Mouse (Mus musculus) embryonic facial prominence, embryonic 11.5 days (tissue): ENCODE measurements around the gene Hoxc4. TPM values are rescaled to one million over a fixed set of nuclear protein-coding genes. Genes with fewer than 3 reads are reported as not detected.

Experiments
- ATAC-seq: fragments of 200-750 bp; cut with Nextera tagmentation; replicated peaks from 2 replicates; pipeline ENCODE4 v1.8.0; 2017; ENCODE audit warnings: low read depth; ENCODE audit not compliant: insufficient number of reproducible peaks, low FRiP score, low TSS enrichment
- DNase-seq: peaks from one replicate; pipeline ENCODE4 v3.0.0-alpha.2; 2015; ENCODE audit warnings: low spot score
- H3K27ac ChIP-seq: fragments of 300-500 bp; sonication (generic); replicated peaks from 2 replicates; pipeline ENCODE4 v1.5.1; 2014; ENCODE audit warnings: mild to moderate bottlenecking, low read depth, low read length, control low read depth
- H3K27me3 ChIP-seq: fragments of 300-500 bp; sonication (generic); 2 replicates; pipeline ENCODE4 v1.6.1; 2014; ENCODE audit warnings: mild to moderate bottlenecking, low read length, moderate library complexity, mixed read lengths; ENCODE audit not compliant: control insufficient read depth, insufficient read depth
- H3K36me3 ChIP-seq: fragments of 300-500 bp; sonication (generic); replicated peaks from 2 replicates; pipeline ENCODE4 v1.6.1; 2014; ENCODE audit warnings: low read depth, mild to moderate bottlenecking, low read length, moderate library complexity, mixed read lengths; ENCODE audit not compliant: control insufficient read depth, insufficient read depth
- H3K4me1 ChIP-seq: fragments of 300-500 bp; sonication (generic); 2 replicates; pipeline ENCODE4 v1.6.1; 2014; ENCODE audit warnings: low read length, mixed read lengths; ENCODE audit not compliant: control insufficient read depth, insufficient read depth
- H3K4me2 ChIP-seq: fragments of 300-500 bp; sonication (generic); 2 replicates; pipeline ENCODE4 v1.6.1; 2014; ENCODE audit warnings: low read depth, mild to moderate bottlenecking, control low read depth, low read length, moderate library complexity
- H3K4me3 ChIP-seq: fragments of 300-500 bp; sonication (generic); 2 replicates; pipeline ENCODE4 v1.5.1; 2014; ENCODE audit warnings: low read depth, low read length, control low read depth
- H3K9ac ChIP-seq: fragments of 300-500 bp; sonication (generic); replicated peaks from 2 replicates; pipeline ENCODE4 v1.6.1; 2014; ENCODE audit warnings: mild to moderate bottlenecking, control low read depth, low read length
- H3K9me3 ChIP-seq: fragments of 300-500 bp; sonication (generic); replicated peaks from 2 replicates; pipeline ENCODE4 v1.6.1; 2016; ENCODE audit warnings: mild to moderate bottlenecking, low read length, inconsistent platforms, mixed read lengths; ENCODE audit not compliant: control insufficient read depth
- WGBS: fragments of 180-500 bp; shearing (Covaris S2); extraction: QIAGEN DNeasy Blood & Tissue Kit; methylation state at CpG from one replicate; pipeline ENCODE4 v1.1.7; 2014; 5-methylcytosine and 5-hydroxymethylcytosine counted together
- polyA plus RNA-seq: library from polyadenylated mRNA; unstranded; fragments of >200 nt; fragmentation: Nextera tagmentation; extraction: Ambion mirVana; gene quantifications from 2 replicates; pipeline ENCODE4 v1.2.1, GENCODE M21; 2014

Gene Hoxc4
- polyA plus RNA-seq, 1 experiment from 2014 or later: 1.7 TPM

DNA sequence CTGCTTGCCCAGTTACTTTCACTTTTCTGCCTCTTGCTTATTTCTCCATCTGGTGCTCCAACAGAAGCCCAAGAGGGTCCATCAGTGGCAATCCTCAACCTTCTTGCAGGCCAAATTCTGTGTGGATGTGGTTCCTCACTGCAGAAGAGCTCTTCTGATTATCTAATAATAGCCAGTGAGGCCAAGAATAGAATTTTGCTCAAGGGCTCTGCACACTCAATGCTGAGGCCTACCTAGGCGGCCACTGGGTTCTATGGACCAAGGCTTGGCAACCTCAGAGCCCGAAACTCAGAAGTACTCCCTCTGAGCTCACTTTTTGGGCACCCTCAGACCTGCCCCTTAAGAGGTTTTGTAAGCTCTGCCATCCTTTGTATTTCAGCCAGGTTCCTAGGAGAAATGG lies 17.4 kb upstream of the Hoxc4 start:
- no peaks in the 10 kb centered on the region for H3K9me3 ChIP-seq
- peaks cover 8% of the 10 kb centered on the region for H3K4me1 ChIP-seq
- H3K36me3 ChIP-seq: no peaks in the 10 kb centered on the region
- H3K27me3 ChIP-seq: peaks cover 97% of the 10 kb centered on the region
- WGBS: 7% methylated on average over 2 of the region's 2 CpGs
- ATAC-seq (no peak), DNase-seq (no peak)
- no peak overlapping the region for H3K4me3 ChIP-seq
- H3K4me2 ChIP-seq: no peak overlapping the region
- no peak overlapping the region for H3K9ac ChIP-seq
- no peak overlapping the region for H3K27ac ChIP-seq

DNA sequence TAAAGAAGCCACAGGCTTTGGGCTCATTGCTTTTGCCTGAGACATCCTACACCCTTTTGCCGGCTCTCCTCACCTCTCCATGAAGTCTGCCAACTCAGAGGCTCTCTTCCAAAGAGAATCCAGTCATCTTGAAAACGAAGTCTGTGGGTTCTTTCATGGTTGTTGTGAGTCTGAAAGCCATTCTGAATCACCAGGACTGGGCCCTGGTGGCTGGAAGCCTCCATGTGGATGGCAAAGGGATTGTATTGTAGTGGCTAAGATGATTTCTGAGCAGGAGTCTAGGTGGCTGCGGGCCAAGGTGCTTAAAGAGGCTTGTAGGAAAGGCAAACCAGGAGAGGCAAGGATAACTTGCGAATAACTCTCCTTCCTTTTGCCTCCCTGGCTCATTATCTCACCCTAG lies 16.6 kb upstream of the Hoxc4 start:
- Histone ChIP-seq H3K4me2 (no peak overlapping the region), H3K27ac (no peak overlapping the region), H3K9ac (no peak overlapping the region), H3K36me3 (no peaks in the 10 kb centered on the region), H3K4me1 (peaks cover 8% of the 10 kb centered on the region), H3K9me3 (no peaks in the 10 kb centered on the region), H3K27me3 (peaks cover 98% of the 10 kb centered on the region), H3K4me3 (no peak overlapping the region)
- WGBS: 2% methylated on average over 4 of the region's 4 CpGs
- no peak for ATAC-seq
- no peak for DNase-seq

DNA sequence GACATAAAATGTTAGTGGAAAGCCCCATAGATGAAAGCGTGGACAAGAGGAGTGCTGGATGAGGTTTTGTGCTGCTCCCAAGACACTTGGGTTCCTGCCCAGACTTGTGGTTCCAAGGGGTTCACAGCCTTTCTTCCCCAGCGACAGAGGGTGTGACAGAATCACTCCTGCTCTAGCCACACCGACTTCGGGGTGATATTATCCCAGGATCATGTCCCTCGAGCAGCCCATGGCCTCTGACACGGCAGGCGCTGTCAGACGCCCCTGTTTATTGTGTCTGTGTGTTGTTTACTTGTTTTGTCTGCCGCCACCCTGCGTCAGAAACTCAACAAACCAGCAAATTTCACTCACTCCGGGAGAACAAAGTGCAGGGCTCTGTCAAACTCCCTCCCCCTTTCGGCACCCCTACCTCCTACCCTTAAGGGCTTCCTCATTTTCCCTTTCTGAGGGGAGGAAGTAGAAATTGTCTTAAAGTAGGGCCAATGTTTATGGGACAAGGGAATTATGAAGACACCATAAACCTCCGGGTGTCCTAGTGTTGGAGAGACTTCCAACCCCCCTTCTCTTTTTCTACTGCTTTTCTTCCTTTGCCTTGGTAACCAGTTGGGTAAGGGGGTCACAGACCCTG lies 15.8 kb upstream of the Hoxc4 start:
- Histone ChIP-seq H3K9me3 (no peaks in the 10 kb centered on the region), H3K4me2 (no peak overlapping the region), H3K4me3 (no peak overlapping the region), H3K36me3 (no peaks in the 10 kb centered on the region), H3K9ac (no peak overlapping the region), H3K27me3 (peaks cover 97% of the 10 kb centered on the region), H3K27ac (no peak overlapping the region), H3K4me1 (peaks cover 8% of the 10 kb centered on the region)
- DNase-seq (no peak), ATAC-seq (no peak)
- 2% methylated on average over 13 of the region's 13 CpGs for WGBS

DNA sequence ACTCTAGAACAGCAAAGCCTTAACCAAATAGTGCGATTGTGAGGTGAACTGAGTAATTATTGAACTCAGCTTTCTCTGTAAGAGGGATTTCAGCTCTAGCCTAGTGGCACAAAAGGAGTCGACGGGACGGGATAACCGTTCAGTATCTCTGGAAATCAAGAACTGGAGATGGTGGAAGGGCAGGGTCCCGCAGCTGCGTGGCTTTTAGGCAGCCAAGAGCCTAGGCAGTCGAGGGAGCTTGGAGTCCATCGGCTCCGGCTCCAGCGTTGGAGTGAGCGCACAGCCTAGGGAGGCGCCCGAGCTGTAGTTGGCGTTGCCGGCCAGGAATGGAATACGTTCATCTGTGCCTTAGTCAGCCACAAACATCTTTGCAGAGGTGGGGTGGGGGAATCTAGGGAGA lies 13.4 kb upstream of the Hoxc4 start:
- H3K36me3 ChIP-seq: no peaks in the 10 kb centered on the region
- no peaks in the 10 kb centered on the region for H3K4me1 ChIP-seq
- DNase-seq (no peak), ATAC-seq (no peak)
- under 1% methylated on average over 17 of the region's 17 CpGs for WGBS
- no peak overlapping the region for H3K4me3 ChIP-seq
- no peaks in the 10 kb centered on the region for H3K9me3 ChIP-seq
- no peak overlapping the region for H3K4me2 ChIP-seq
- H3K27ac ChIP-seq: no peak overlapping the region
- peaks cover 97% of the 10 kb centered on the region for H3K27me3 ChIP-seq
- no peak overlapping the region for H3K9ac ChIP-seq

DNA sequence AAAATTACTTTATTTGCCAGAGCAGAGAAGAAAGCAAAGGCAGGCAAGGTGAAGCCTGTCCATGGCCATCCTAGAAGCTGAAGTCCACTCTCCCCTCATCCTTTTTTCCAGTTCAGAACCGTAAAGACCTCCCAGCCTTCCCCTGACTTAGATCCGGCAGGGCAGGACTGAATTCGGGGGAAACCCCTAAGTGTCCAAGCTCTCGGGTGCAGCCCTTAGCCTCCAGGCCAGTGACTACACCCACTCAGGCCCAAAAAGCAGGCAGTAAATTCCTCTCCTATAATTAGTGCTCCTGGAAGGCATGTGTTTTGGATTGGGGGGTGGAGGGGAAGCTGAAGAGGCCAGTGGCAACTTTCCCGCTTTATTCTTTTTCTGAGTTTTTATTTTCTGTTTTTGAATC lies 12.9 kb upstream of the Hoxc4 start:
- DNase-seq (no peak), ATAC-seq (no peak)
- Histone ChIP-seq H3K27ac (no peak overlapping the region), H3K27me3 (peaks cover 97% of the 10 kb centered on the region), H3K4me1 (no peaks in the 10 kb centered on the region), H3K4me3 (no peak overlapping the region), H3K36me3 (no peaks in the 10 kb centered on the region), H3K9me3 (no peaks in the 10 kb centered on the region), H3K4me2 (no peak overlapping the region), H3K9ac (no peak overlapping the region)
- WGBS: 2% methylated on average over 5 of the region's 5 CpGs

DNA sequence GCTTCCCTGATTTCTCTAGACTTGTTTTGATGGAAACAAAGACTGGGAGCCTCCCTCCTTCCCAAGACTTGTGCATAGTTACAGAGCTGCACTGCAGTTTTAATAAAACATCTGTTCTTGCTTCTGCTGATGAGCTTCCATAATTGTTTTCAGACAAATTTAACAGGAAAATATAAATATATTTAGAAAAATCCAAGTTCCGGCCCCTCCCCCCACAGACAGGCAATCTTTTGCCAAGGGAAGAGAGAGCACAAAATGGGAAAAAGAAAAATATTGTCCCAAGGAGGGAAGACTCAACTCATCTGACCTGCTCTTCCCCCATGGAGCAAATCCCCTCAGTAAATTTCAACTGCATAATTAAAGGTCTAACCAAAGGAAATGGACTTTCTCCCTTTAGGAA lies 12.4 kb upstream of the Hoxc4 start:
- ATAC-seq: no peak
- DNase-seq: no peak
- Histone ChIP-seq H3K9me3 (no peaks in the 10 kb centered on the region), H3K9ac (no peak overlapping the region), H3K36me3 (no peaks in the 10 kb centered on the region), H3K4me1 (no peaks in the 10 kb centered on the region), H3K4me2 (no peak overlapping the region), H3K4me3 (no peak overlapping the region), H3K27ac (no peak overlapping the region), H3K27me3 (peaks cover 97% of the 10 kb centered on the region)
- 8% methylated on average over 1 of the region's 1 CpGs for WGBS

DNA sequence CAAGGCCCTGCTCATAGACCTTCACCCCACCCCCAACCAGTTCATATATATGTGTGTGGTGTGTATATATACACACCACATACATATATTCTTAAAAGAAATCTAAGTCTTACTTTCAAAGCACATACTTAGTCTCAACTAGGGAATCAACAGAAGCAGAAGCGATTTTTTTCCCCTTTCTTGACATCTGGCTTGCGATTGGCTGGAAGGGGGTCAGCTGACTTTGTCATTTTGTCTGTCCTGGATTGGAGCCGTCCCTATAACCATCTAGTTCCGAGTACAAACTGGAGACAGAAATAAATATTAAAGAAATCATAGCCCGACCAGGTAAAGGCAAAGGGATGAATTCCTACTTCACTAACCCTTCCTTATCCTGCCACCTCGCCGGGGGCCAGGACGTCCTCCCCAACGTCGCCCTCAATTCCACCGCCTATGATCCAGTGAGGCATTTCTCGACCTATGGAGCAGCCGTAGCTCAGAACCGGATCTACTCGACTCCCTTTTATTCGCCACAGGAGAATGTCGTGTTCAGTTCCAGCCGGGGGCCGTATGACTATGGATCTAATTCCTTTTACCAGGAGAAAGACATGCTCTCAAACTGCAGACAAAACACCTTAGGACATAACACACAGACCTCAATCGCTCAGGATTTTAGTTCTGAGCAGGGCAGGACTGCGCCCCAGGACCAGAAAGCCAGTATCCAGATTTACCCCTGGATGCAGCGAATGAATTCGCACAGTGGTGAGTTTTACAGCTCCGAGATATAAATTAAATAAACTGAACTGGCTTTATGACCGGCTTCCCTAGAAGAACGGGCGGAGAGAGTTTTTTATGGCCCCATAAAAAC lies 9.2 kb upstream of the Hoxc4 start:
- H3K27me3 ChIP-seq: peaks cover 96% of the 10 kb centered on the region
- no peak overlapping the region for H3K9ac ChIP-seq
- no peak overlapping the region for H3K4me2 ChIP-seq
- ATAC-seq (no peak), DNase-seq (no peak)
- H3K4me1 ChIP-seq: no peaks in the 10 kb centered on the region
- 2% methylated on average over 27 of the region's 27 CpGs for WGBS
- H3K27ac ChIP-seq: no peak overlapping the region
- no peaks in the 10 kb centered on the region for H3K36me3 ChIP-seq
- H3K9me3 ChIP-seq: no peaks in the 10 kb centered on the region
- H3K4me3 ChIP-seq: no peak overlapping the region

DNA sequence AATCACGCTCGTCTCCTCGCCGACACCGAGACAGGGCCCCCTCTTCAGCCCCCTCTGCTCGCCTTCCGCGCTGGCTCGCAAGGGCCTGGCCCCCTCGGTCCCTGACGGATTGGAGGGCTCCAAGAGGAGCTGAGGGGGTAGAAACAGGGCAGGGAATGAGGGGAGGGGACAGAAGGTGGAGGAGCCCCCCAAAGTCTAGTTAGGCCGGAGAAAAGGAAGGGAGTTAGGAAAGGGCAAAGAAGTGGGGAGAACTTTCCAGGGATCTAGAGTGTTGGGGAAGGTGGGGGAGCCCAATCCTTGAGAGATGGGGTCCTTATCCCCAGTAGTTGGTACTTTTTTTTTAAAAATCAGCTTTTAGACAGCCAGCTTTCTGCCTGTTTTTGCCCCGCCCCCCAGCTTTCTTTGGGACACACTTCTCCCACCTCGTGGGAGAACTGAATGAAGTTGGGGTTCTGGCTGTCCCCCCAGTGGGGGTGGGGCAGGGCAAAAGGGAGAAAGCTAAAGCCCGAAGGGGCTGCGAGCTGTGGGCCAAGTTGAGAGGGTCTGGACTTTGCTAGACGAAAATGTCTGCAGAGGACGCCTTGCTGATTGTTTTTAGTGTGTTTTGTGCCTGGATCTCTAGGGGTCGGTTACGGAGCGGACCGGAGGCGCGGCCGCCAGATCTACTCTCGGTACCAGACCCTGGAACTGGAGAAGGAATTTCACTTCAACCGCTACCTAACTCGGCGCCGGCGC lies 8.5 kb upstream of the Hoxc4 start:
- no peak overlapping the region for H3K9ac ChIP-seq
- 0% methylated on average over 31 of the region's 31 CpGs for WGBS
- H3K27ac ChIP-seq: no peak overlapping the region
- H3K4me1 ChIP-seq: no peaks in the 10 kb centered on the region
- ATAC-seq (no peak), DNase-seq (no peak)
- no peaks in the 10 kb centered on the region for H3K9me3 ChIP-seq
- H3K27me3 ChIP-seq: peaks cover 96% of the 10 kb centered on the region
- no peak overlapping the region for H3K4me2 ChIP-seq
- H3K4me3 ChIP-seq: no peak overlapping the region
- H3K36me3 ChIP-seq: no peaks in the 10 kb centered on the region
